Mouse (Mus musculus) hindbrain, embryonic 14.5 days (tissue): ENCODE results near the gene C2cd2l. TPM values are rescaled to one million over a fixed set of nuclear protein-coding genes. Genes with fewer than 3 reads are reported as not detected.
"Not testable (repeated sequence)": the region's sequence is repeated elsewhere in the genome, so short reads cannot be mapped to it uniquely, and the experiment has no call there.

Source experiments
- ATAC-seq: fragments of 200-750 bp; cut with Nextera tagmentation; 2 replicates; pipeline ENCODE4 v1.8.0; 2017; ENCODE audit warnings: moderate number of reproducible peaks, mild to moderate bottlenecking, moderate TSS enrichment, moderate library complexity; ENCODE audit not compliant: low FRiP score
- DNase-seq: peaks from one replicate; pipeline ENCODE4 v3.0.0-alpha.2; 2015; ENCODE audit warnings: low spot score
- H3K27ac ChIP-seq: fragments of 300-500 bp; sonication (generic); 2 replicates; pipeline ENCODE4 v1.5.1; 2014; ENCODE audit warnings: mild to moderate bottlenecking, moderate library complexity
- H3K27me3 ChIP-seq: fragments of 300-500 bp; sonication (generic); 2 replicates; pipeline ENCODE4 v1.6.1; 2014; ENCODE audit warnings: mild to moderate bottlenecking, low read length, mixed read lengths; ENCODE audit not compliant: control insufficient read depth, insufficient read depth
- H3K36me3 ChIP-seq: fragments of 300-500 bp; sonication (generic); replicated peaks from 2 replicates; pipeline ENCODE4 v1.6.1; 2014; ENCODE audit not compliant: control insufficient read depth, insufficient read depth
- H3K4me1 ChIP-seq: fragments of 300-500 bp; sonication (generic); replicated peaks from 2 replicates; pipeline ENCODE4 v1.6.1; 2014; ENCODE audit warnings: antibody characterized with exemption, low read length, mixed read lengths; ENCODE audit not compliant: control insufficient read depth, insufficient read depth
- H3K4me2 ChIP-seq: fragments of 300-500 bp; sonication (generic); replicated peaks from 2 replicates; pipeline ENCODE4 v1.6.1; 2014; ENCODE audit warnings: mild to moderate bottlenecking, moderate library complexity
- H3K4me3 ChIP-seq: fragments of 300-500 bp; sonication (generic); replicated peaks from 2 replicates; pipeline ENCODE4 v1.5.1; 2014; ENCODE audit warnings: mild to moderate bottlenecking, low read length
- H3K9ac ChIP-seq: fragments of 300-500 bp; sonication (generic); 2 replicates; pipeline ENCODE4 v1.6.1; 2014
- H3K9me3 ChIP-seq: fragments of 300-500 bp; sonication (generic); 2 replicates; pipeline ENCODE4 v1.6.1; 2016; ENCODE audit warnings: low read length; ENCODE audit not compliant: control insufficient read depth
- WGBS: fragments of 180-500 bp; shearing (Covaris S2); extraction: QIAGEN DNeasy Blood & Tissue Kit; methylation state at CpG from one replicate; pipeline ENCODE4 v1.1.7; 2014; 5-methylcytosine and 5-hydroxymethylcytosine counted together
- polyA plus RNA-seq: library from polyadenylated mRNA; unstranded; fragments of >200 nt; fragmentation: Nextera tagmentation; extraction: Ambion mirVana; gene quantifications from 2 replicates; pipeline ENCODE4 v1.2.1, GENCODE M21; 2014

The C2cd2l gene
- polyA plus RNA-seq, 1 experiment from 2014 or later, result 24.0 TPM

GRCm38 (mm10) chr9:44310750-44311135 lies 9.3 kb downstream of the C2cd2l start:
- WGBS, result 25% methylated on average over 10 of the region's 10 CpGs
- H3K4me3 ChIP-seq, result no peak overlapping the region
- H3K4me1 ChIP-seq, result no peaks in the 10 kb centered on the region

GRCm38 (mm10) chr9:44309756-44310155 lies 10.3 kb downstream of the C2cd2l start:
- no peaks in the 10 kb centered on the region for H3K27me3 ChIP-seq
- H3K4me3 ChIP-seq, result no peak overlapping the region
- H3K4me2 ChIP-seq, result no peak overlapping the region
- H3K9me3 ChIP-seq, result no peaks in the 10 kb centered on the region
- no peak for ATAC-seq
- no peak overlapping the region for H3K9ac ChIP-seq
- peaks cover 41% of the 10 kb centered on the region for H3K36me3 ChIP-seq
- 70% methylated on average over 3 of the region's 3 CpGs for WGBS
- no peak for DNase-seq
- H3K4me1 ChIP-seq, result peaks cover 1% of the 10 kb centered on the region
- no peak overlapping the region for H3K27ac ChIP-seq

More at GRCm38 (mm10) chr9:44310750-44311135, 9.3 kb downstream of the C2cd2l start:
- Histone ChIP-seq H3K4me2 (no peak overlapping the region), H3K9ac (no peak overlapping the region), H3K27ac (peak overlapping the region; percentile 29; the same call in 1 of the 2 replicates), H3K9me3 (no peaks in the 10 kb centered on the region), H3K36me3 (peaks cover 51% of the 10 kb centered on the region), H3K27me3 (no peaks in the 10 kb centered on the region)
- ATAC-seq (no peak), DNase-seq (no peak)

- Histone ChIP-seq H3K9me3 (no peaks in the 10 kb centered on the region), H3K9ac (no peak overlapping the region), H3K27ac (no peak overlapping the region), H3K4me1 (peaks cover 15% of the 10 kb centered on the region), H3K4me2 (no peak overlapping the region), H3K36me3 (peaks cover 20% of the 10 kb centered on the region), H3K27me3 (no peaks in the 10 kb centered on the region), H3K4me3 (no peak overlapping the region)
- 98% methylated on average over 2 of the region's 2 CpGs for WGBS
- ATAC-seq (no peak), DNase-seq (no peak)
These were observed 12.8 kb downstream of the C2cd2l start for GRCm38 (mm10) chr9:44307248-44307647.

- peaks cover 15% of the 10 kb centered on the region for H3K4me1 ChIP-seq
- no peak overlapping the region for H3K4me3 ChIP-seq
- WGBS, result 90% methylated on average over 6 of the region's 6 CpGs
- no peak for DNase-seq
- H3K9me3 ChIP-seq, result no peaks in the 10 kb centered on the region
- peaks cover 24% of the 10 kb centered on the region for H3K36me3 ChIP-seq
- no peak overlapping the region for H3K27ac ChIP-seq
- H3K4me2 ChIP-seq, result peak overlapping the region; percentile 77; the same call in 1 of the 2 replicates
- no peak for ATAC-seq
- no peak overlapping the region for H3K9ac ChIP-seq
- no peaks in the 10 kb centered on the region for H3K27me3 ChIP-seq
These were observed 13.6 kb downstream of the C2cd2l start for GRCm38 (mm10) chr9:44306532-44306931.

GRCm38 (mm10) chr9:44305466-44306079 lies 14.5 kb downstream of the C2cd2l start, which contains the start of gene Hinfp:
Hinfp (minus strand) TSS chr9:44305671.
- Histone ChIP-seq H3K27me3 (no peaks in the 10 kb centered on the region), H3K4me2 (peak within 1 kb of the TSS; percentile 77), H3K9me3 (no peaks in the 10 kb centered on the region), H3K9ac (peak within 1 kb of the TSS; percentile 96), H3K36me3 (peaks cover 24% of the 10 kb centered on the region), H3K4me1 (peaks cover 15% of the 10 kb centered on the region), H3K27ac (peak within 1 kb of the TSS; percentile 85), H3K4me3 (peak within 1 kb of the TSS; percentile 97)
- peak; percentile 99 for ATAC-seq
- WGBS, result under 1% methylated on average over 54 of the region's 54 CpGs
- DNase-seq, result peak; percentile 99

GRCm38 (mm10) chr9:44300001-44300400 lies 20.1 kb downstream of the C2cd2l start:
- H3K4me3 ChIP-seq, H3K9ac ChIP-seq, ATAC-seq, H3K9me3 ChIP-seq, H3K27ac ChIP-seq, H3K27me3 ChIP-seq, DNase-seq, H3K4me2 ChIP-seq: not testable (repeated sequence)
- peaks cover 73% of the 10 kb centered on the region for H3K36me3 ChIP-seq
- peaks cover 15% of the 10 kb centered on the region for H3K4me1 ChIP-seq
- WGBS, result 95% methylated on average over 3 of the region's 3 CpGs

- DNase-seq (peak; percentile 68), ATAC-seq (no peak)
- peaks cover 13% of the 10 kb centered on the region for H3K4me1 ChIP-seq
- WGBS, result 74% methylated on average over 3 of the region's 3 CpGs
- no peaks in the 10 kb centered on the region for H3K27me3 ChIP-seq
- peaks cover 70% of the 10 kb centered on the region for H3K36me3 ChIP-seq
- no peak overlapping the region for H3K9ac ChIP-seq
- no peak overlapping the region for H3K4me3 ChIP-seq
- H3K27ac ChIP-seq, result no peak overlapping the region
- H3K4me2 ChIP-seq, result no peak overlapping the region
- no peaks in the 10 kb centered on the region for H3K9me3 ChIP-seq
These were observed 27.6 kb downstream of the C2cd2l start for GRCm38 (mm10) chr9:44292490-44292889.

- WGBS, result 4% methylated on average over 11 of the region's 11 CpGs
- ATAC-seq (no peak), DNase-seq (peak; percentile 30)
- Histone ChIP-seq H3K4me3 (peak overlapping the region; percentile 66), H3K27me3 (no peaks in the 10 kb centered on the region), H3K4me1 (peaks cover 24% of the 10 kb centered on the region), H3K27ac (no peak overlapping the region), H3K36me3 (peaks cover 37% of the 10 kb centered on the region), H3K9ac (peak overlapping the region; percentile 81), H3K9me3 (no peaks in the 10 kb centered on the region), H3K4me2 (peak overlapping the region; percentile 73)
These were observed 31.2 kb downstream of the C2cd2l start for GRCm38 (mm10) chr9:44288959-44289291.

GRCm38 (mm10) chr9:44288076-44288958 lies 31.8 kb downstream of the C2cd2l start, which contains the start of gene Abcg4:
Abcg4 (minus strand) TSS chr9:44288615.
- Histone ChIP-seq H3K4me1 (peaks cover 24% of the 10 kb centered on the region), H3K4me2 (peak within 1 kb of the TSS; percentile 73), H3K4me3 (peak within 1 kb of the TSS; percentile 66), H3K9me3 (no peaks in the 10 kb centered on the region), H3K27me3 (no peaks in the 10 kb centered on the region), H3K9ac (peak within 1 kb of the TSS; percentile 81), H3K36me3 (peaks cover 36% of the 10 kb centered on the region), H3K27ac (peak within 1 kb of the TSS; percentile 78)
- DNase-seq, result peak; percentile 55
- peak; percentile 69 for ATAC-seq
- under 1% methylated on average over 38 of the region's 38 CpGs for WGBS
